Mouse (Mus musculus) hindbrain, embryonic 14.5 days (tissue): ENCODE measurements at regions not wholly inside any gene's neighbourhood (a gene's known extent, or its start where the extent isn't known, plus 50 kb on each side); places are given as distances from the start of the nearest gene placed in this dataset.

Experiments
- ATAC-seq: fragments of 200-750 bp; cut with Nextera tagmentation; 2 replicates; pipeline ENCODE4 v1.8.0; 2017; ENCODE audit warnings: moderate number of reproducible peaks, mild to moderate bottlenecking, moderate TSS enrichment, moderate library complexity; ENCODE audit not compliant: low FRiP score
- DNase-seq: peaks from one replicate; pipeline ENCODE4 v3.0.0-alpha.2; 2015; ENCODE audit warnings: low spot score
- H3K27ac ChIP-seq: fragments of 300-500 bp; sonication (generic); 2 replicates; pipeline ENCODE4 v1.5.1; 2014; ENCODE audit warnings: mild to moderate bottlenecking, moderate library complexity
- H3K27me3 ChIP-seq: fragments of 300-500 bp; sonication (generic); 2 replicates; pipeline ENCODE4 v1.6.1; 2014; ENCODE audit warnings: mild to moderate bottlenecking, low read length, mixed read lengths; ENCODE audit not compliant: control insufficient read depth, insufficient read depth
- H3K36me3 ChIP-seq: fragments of 300-500 bp; sonication (generic); replicated peaks from 2 replicates; pipeline ENCODE4 v1.6.1; 2014; ENCODE audit not compliant: control insufficient read depth, insufficient read depth
- H3K4me1 ChIP-seq: fragments of 300-500 bp; sonication (generic); replicated peaks from 2 replicates; pipeline ENCODE4 v1.6.1; 2014; ENCODE audit warnings: antibody characterized with exemption, low read length, mixed read lengths; ENCODE audit not compliant: control insufficient read depth, insufficient read depth
- H3K4me2 ChIP-seq: fragments of 300-500 bp; sonication (generic); replicated peaks from 2 replicates; pipeline ENCODE4 v1.6.1; 2014; ENCODE audit warnings: mild to moderate bottlenecking, moderate library complexity
- H3K4me3 ChIP-seq: fragments of 300-500 bp; sonication (generic); replicated peaks from 2 replicates; pipeline ENCODE4 v1.5.1; 2014; ENCODE audit warnings: mild to moderate bottlenecking, low read length
- H3K9ac ChIP-seq: fragments of 300-500 bp; sonication (generic); 2 replicates; pipeline ENCODE4 v1.6.1; 2014
- H3K9me3 ChIP-seq: fragments of 300-500 bp; sonication (generic); 2 replicates; pipeline ENCODE4 v1.6.1; 2016; ENCODE audit warnings: low read length; ENCODE audit not compliant: control insufficient read depth
- WGBS: fragments of 180-500 bp; shearing (Covaris S2); extraction: QIAGEN DNeasy Blood & Tissue Kit; methylation state at CpG from one replicate; pipeline ENCODE4 v1.1.7; 2014; 5-methylcytosine and 5-hydroxymethylcytosine counted together

- DNase-seq, result peak; percentile 95
- Histone ChIP-seq H3K9me3 (no peaks in the 10 kb centered on the region), H3K9ac (peak overlapping the region; percentile 44; the same call in 1 of the 2 replicates), H3K4me1 (no peaks in the 10 kb centered on the region), H3K4me3 (peak overlapping the region; percentile 14; the same call in 1 of the 2 replicates), H3K27me3 (no peaks in the 10 kb centered on the region), H3K4me2 (peak overlapping the region; percentile 43), H3K36me3 (no peaks in the 10 kb centered on the region), H3K27ac (no peak overlapping the region; the same call in 1 of the 2 replicates)
- 6% methylated on average over 11 of the region's 11 CpGs for WGBS
- ATAC-seq, result peak; percentile 97
Observed at GRCm38 (mm10) chr7:55710872-55711558, 57.0 kb upstream of the Siglech start.
